In the genomic region with DNA sequence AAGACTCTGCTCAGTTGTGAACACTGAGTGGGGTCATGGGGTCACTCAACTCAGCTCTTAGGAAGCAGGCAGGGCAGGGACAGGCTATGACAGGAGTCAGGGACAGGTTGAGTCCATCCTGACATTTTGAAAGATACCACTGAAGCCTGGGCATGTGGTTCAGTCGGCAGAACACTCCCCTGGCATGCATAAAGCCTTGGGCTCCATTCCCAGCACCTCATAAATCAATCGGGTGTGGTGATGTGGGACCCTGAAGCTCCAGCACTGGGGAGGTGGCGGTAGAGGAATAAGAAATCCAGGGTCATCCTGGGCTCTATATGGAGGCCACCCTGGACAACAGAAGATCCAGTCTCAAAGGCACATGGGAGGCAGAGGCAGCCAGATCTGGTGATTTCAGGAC, we compare ENCODE assay signal across 25 mouse cellular contexts. TPM values are rescaled to one million over a fixed set of nuclear protein-coding genes. Genes with fewer than 3 reads are reported as not detected.
"Had no signal": no experiment of that assay in that cellular context is flagged by ENCODE, and none has a peak within 500 bp of the region (broad histone marks: within the 10 kb centered on the region; RNA-seq: fewer than 3 reads in every experiment).

No protein-coding gene starts in this region.

- H3K27ac ChIP-seq: heart, adult 2 months; heart, embryonic 15.5 days; hindbrain, embryonic 15.5 days; hindbrain, postnatal 0 days; layer of hippocampus, adult 2 months; limb, embryonic 15.5 days; liver, embryonic 12.5 days; liver, embryonic 14.5 days had no signal

- H3K36me3 ChIP-seq: heart, embryonic 13.5 days; heart, embryonic 15.5 days; hindbrain, embryonic 15.5 days; limb, embryonic 13.5 days; limb, embryonic 15.5 days; liver, embryonic 12.5 days had no signal

- ATAC-seq: hindbrain, postnatal 0 days; intestine, postnatal 0 days; liver, embryonic 12.5 days had no signal

- H3K9ac ChIP-seq: heart, embryonic 13.5 days; heart, embryonic 15.5 days; hindbrain, embryonic 15.5 days; limb, embryonic 13.5 days; limb, embryonic 15.5 days; liver, embryonic 12.5 days; liver, embryonic 14.5 days had no signal

- DNase-seq: gastrocnemius, postnatal 14 days; gastrocnemius, postnatal 36 days; heart, adult 11 months; heart, adult 2 months; heart, postnatal 4 days; kidney, adult 18-20 months; kidney, adult 8-10 months; kidney, postnatal 10 days; kidney, postnatal 25 days; kidney, postnatal 4 days had no signal

- H3K4me3 ChIP-seq: heart, adult 2 months; heart, embryonic 13.5 days; heart, embryonic 15.5 days; hindbrain, embryonic 15.5 days; layer of hippocampus, adult 2 months; limb, embryonic 13.5 days; limb, embryonic 15.5 days; liver, embryonic 12.5 days had no signal

- H3K27me3 ChIP-seq: hindbrain, embryonic 15.5 days had no signal

- H3K9me3 ChIP-seq: heart, embryonic 13.5 days; heart, embryonic 15.5 days; hindbrain, embryonic 15.5 days; limb, embryonic 13.5 days; limb, embryonic 15.5 days; liver, embryonic 12.5 days had no signal

- H3K4me2 ChIP-seq: heart, embryonic 11.5 days; heart, embryonic 13.5 days; heart, embryonic 15.5 days; hindbrain, embryonic 15.5 days; limb, embryonic 13.5 days; limb, embryonic 15.5 days; liver, embryonic 12.5 days had no signal

RNA-seq across cellular contexts. Expression of a gene that starts 6.4 kb away (rescaled TPM):
- total RNA-seq: liver, adult 2 months had no signal

RNA-seq across cellular contexts. Expression of a gene that starts 55.1 kb away (rescaled TPM):
- total RNA-seq: gastrocnemius, adult 18-20 months; gastrocnemius, adult 8-10 months; gastrocnemius, postnatal 14 days; gastrocnemius, postnatal 36 days; heart, adult 2 months; heart, postnatal 25 days; liver, adult 2 months had no signal
- polyA plus RNA-seq: liver, adult 2 months had no signal
